Mouse (Mus musculus): Measurements from ENCODE around the gene Cacna1c.

The Cacna1c gene

DNA sequence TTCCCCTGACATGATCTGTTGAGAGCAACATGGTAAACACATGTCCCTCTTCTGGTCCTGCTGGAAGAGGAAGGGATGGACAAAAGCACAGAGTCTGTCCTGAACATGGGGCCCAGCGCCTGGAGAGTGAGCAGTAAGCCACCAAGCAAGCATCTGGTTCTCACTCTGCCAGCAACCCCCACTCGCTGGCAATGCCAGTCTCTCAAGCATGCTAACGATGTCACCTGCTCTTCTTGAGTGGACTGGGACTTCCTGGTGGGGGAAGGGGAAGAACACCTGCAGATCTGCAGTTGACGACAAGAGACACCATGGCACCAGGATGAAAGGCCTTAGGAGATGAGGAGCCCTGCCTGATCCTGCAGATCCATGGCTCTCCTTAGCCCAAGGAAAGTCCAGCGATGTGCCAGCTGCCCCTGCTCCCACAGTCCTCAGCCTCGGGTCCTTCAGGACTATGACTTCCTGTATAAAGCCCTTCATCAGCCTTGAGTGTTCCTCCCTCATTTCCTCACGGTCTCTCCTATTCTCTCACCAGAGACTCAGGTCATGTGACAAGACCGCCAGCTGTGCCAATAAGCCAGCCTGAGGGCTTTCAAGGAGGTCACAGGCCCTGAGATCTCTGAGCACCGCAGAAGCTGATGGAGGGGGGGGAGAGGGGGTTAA lies 261.8 kb downstream of the Cacna1c start:
- in situ Hi-C loops (cut with MboI; ENCODE audit: low sequenced_read_pairs), result no loop called here

GRCm38 (mm10) chr6:118933017-118933594 lies 263.1 kb downstream of the Cacna1c start:
- in situ Hi-C loops (cut with MboI; ENCODE audit: low sequenced_read_pairs), result no loop called here

DNA sequence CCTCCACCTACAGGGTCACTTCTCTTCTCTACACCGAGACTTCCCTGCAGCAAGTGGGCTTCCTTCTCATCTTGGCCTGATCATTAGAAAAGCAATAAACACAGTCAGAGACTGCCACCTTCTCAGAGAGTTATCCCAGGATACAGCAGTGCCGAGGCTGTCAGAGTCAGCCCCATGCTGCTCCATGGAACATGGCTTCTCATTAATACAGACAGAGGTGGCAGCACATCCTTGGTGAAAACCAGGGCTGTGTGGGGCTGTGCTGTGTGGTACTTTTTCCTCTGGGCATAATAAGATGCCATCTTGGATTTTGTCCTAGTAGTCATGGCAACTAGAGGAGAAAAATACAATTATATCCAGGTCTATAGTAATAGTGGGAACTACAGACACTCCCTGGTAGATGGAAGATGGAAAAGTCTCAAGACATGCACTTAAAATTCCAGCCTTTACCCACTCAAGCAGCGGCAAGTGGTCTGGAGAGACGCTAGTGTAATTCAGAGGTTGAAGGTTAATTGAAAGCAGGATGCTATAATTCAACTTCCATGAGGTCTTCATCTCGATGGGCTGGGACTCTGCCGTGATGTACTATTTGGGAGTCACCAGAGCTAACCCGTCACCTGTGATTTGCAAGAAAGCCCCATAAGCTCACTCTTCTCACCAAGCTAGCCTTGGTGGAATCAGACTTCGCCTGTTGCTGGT lies 264.1 kb downstream of the Cacna1c start:
- in situ Hi-C loops (cut with MboI; ENCODE audit: low sequenced_read_pairs), result no loop called here

DNA sequence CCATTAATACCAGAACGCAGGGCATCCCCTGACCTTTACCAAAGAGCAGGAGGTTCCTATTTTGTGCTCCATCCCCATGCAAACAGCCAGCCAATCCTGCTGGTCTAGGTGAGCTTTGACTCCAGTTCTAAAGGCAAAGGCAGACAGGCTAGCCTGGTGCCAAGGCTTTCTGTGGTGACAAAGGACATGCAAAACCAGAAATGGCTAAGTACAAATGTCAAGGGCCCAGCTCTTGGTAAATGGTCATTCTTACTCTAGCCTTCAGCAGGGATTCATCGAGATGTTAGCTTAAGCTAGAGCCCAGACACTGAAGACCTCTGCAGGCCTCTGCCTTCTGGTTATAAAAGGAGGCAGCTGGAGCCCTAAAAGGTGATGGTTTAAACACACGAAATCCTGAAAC lies 269.5 kb downstream of the Cacna1c start:
- in situ Hi-C loops (cut with MboI; ENCODE audit: low sequenced_read_pairs), result no loop called here

GRCm38 (mm10) chr6:118924426-118924825 lies 271.8 kb downstream of the Cacna1c start:
- in situ Hi-C loops (cut with MboI; ENCODE audit: low sequenced_read_pairs), result no loop called here

DNA sequence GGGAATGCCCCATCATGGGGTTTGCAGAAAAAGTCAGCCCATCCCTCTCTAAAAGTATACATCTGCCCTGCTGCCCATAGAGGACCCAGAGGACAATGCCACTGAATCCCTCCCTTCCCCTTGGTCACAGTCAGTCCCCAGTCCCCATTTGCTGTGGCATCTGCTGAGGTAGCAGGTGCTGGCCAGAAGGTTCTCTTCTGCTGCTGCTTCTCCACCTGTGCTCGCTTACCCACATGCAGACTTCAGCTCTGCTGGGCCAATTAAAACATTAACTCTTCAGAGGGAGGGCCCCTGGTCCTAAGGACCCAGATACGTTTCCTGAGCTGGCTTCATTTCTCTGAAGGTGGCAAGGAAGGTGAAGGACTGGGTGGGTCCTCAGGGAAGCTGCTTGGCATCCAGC lies 272.3 kb downstream of the Cacna1c start:
- in situ Hi-C loops (cut with MboI; ENCODE audit: low sequenced_read_pairs), result no loop called here

DNA sequence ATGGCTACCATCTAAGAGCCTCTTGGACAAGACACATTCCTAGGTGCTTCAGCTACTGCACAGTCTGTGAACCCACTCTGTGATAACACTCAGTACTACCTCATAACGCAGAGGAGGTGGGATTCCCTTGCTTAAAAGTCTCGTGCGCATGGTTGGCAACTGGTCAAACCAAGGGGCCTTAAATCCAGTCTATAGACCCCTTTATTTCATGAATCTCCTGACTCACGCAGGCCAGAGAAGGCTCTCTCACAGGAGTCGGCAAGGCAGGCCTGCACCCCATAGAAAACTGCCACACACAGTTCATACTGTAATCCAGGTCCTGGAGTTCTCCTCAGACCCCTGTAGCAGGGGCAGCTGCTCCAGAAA lies 273.0 kb downstream of the Cacna1c start:
- in situ Hi-C loops (cut with MboI; ENCODE audit: low sequenced_read_pairs), result no loop called here

- in situ Hi-C loops (cut with MboI; ENCODE audit: low sequenced_read_pairs), result no loop called here
These were observed 273.6 kb downstream of the Cacna1c start for GRCm38 (mm10) chr6:118922328-118923211.

DNA sequence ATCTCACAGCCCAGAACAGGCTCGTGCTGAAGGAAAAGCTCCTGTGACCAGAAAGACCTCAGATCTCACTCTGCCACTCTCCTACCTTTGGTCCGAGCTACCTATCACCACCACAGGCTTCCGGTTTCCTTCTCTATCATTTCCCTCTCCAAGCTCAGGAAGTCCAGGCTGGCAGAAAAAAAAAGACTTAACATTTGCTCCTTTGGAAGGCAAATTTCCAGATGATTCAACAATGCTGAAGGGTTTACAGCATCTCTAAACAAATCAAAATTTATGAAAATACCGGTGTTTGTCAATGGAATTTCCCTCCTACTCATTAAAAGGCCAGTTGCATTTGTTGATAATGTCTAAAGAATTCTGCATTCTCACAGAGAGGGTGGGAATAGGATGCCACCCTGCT lies 288.0 kb downstream of the Cacna1c start:
- in situ Hi-C loops (cut with MboI; ENCODE audit: low sequenced_read_pairs), result no loop called here

GRCm38 (mm10) chr6:118907704-118908103 lies 288.5 kb downstream of the Cacna1c start:
- in situ Hi-C loops (cut with MboI; ENCODE audit: low sequenced_read_pairs), result no loop called here

- in situ Hi-C loops (cut with MboI; ENCODE audit: low sequenced_read_pairs), result no loop called here
These were observed 289.3 kb downstream of the Cacna1c start for GRCm38 (mm10) chr6:118906878-118907277.

- in situ Hi-C loops (cut with MboI; ENCODE audit: low sequenced_read_pairs), result no loop called here
These were observed 296.5 kb downstream of the Cacna1c start for GRCm38 (mm10) chr6:118899688-118900087.

GRCm38 (mm10) chr6:118897101-118897500 lies 299.1 kb downstream of the Cacna1c start:
- in situ Hi-C loops (cut with MboI; ENCODE audit: low sequenced_read_pairs), result no loop called here

- in situ Hi-C loops (cut with MboI; ENCODE audit: low sequenced_read_pairs), result no loop called here
These were observed 302.2 kb downstream of the Cacna1c start for GRCm38 (mm10) chr6:118894043-118894442.

GRCm38 (mm10) chr6:118889441-118889840 lies 306.8 kb downstream of the Cacna1c start:
- in situ Hi-C loops (cut with MboI; ENCODE audit: low sequenced_read_pairs), result no loop called here

DNA sequence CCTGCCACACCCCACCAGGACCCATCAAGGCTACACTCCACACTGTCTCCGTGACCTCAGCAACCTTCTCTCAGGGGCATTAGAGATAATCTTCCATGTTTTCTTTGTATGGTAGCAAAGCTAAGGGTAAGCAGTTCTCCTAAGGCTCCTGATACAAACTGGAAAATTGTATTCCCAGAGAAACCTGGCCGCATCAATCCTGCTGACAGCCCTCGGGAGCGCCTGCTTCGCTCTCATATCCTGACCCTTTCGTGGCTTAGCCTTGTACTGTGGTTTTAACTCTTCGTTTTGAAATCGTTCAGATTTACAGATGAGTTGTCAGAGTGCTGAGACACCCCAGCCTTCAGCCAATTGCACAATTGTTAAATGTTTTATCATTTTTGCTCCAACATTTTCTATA lies 309.2 kb downstream of the Cacna1c start:
- in situ Hi-C loops (cut with MboI; ENCODE audit: low sequenced_read_pairs), result no loop called here

- in situ Hi-C loops (cut with MboI; ENCODE audit: low sequenced_read_pairs), result no loop called here
These were observed 311.3 kb downstream of the Cacna1c start for GRCm38 (mm10) chr6:118884961-118885360.

DNA sequence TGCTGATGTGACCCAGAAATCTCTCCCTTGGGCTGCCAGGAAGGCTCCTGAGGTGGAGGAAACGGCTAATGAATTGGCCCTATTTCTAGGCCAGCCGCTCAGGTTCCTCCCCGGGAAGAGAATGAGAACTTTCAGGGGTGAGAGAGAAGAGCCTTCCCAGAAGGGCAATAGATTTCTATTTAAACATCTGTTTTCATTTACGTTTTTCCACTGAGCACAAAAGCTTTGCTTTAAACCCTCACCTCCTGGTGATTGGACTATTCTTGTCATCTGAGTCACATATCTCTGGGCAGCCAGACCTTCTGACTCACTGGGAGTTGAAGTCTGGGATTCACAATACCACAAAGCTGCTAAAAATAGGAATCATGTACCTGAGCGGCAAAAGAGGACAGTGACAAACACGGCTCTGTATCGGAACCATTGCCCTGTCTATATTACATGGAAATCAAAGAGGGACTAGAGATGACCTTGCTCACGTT lies 312.1 kb downstream of the Cacna1c start:
- in situ Hi-C loops (cut with MboI; ENCODE audit: low sequenced_read_pairs), result no loop called here

DNA sequence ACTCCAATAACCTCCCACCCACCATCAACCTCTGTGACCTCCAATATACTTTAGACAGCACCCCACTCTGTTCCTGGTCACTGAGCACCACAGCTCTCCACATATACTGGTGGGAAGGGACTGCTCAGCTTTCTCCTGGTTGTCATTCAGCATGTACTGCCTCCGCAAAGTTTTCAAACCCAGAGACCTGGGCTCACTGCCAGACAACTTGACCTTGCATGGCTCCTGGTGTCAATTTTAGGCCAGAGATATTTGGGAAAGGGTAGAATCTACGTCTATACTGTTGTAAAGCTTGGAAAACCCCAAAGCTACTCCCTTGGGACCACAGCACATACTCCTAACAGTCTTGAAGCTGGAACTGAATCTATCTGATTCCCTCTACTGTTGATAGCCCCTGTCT lies 320.0 kb downstream of the Cacna1c start:
- in situ Hi-C loops (cut with MboI; ENCODE audit: low sequenced_read_pairs), result no loop called here

GRCm38 (mm10) chr6:118870241-118870841 lies 325.9 kb downstream of the Cacna1c start:
- in situ Hi-C loops (cut with MboI; ENCODE audit: low sequenced_read_pairs), result no loop called here

GRCm38 (mm10) chr6:118867384-118867783 lies 328.8 kb downstream of the Cacna1c start:
- in situ Hi-C loops (cut with MboI; ENCODE audit: low sequenced_read_pairs), result no loop called here
